Mouse (Mus musculus): ENCODE results near the gene Gps2. TPM values are rescaled to one million over a fixed set of nuclear protein-coding genes. Genes with fewer than 3 reads are reported as not detected.

The Gps2 gene
- polyA plus RNA-seq, 1 experiment = 92.8 TPM

DNA sequence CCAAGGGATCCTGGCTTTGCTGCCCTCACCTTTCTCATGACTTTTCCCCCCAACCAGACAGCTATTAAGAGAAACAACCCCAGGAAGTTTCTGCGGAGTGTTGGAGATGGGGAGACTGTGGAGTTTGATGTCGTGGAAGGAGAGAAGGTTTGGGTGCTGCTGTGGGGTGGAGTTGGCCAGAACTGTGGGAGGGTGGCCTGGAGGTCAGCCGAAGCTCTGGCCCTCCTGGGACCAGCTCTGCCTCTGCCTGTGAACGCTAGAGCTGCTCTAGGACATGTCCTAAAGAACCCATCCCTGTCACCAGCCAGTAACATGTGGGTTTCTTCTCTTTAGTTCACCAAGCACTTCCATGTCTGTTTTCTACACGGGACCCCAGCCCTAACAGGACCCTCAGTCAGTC lies 25.5 kb downstream of the Gps2 start:
- H3K27ac ChIP-seq (ENCODE audit: insufficient read depth, low read depth, low read length) = no peak overlapping the region
- H3K4me1 ChIP-seq (ENCODE audit: control insufficient read depth, insufficient read depth, low read length) = no peaks in the 10 kb centered on the region
- TF ChIP-seq POLR2A (IDR thresholded peaks at IDR 0.05; ENCODE audit: borderline replicate concordance, low read depth, low read length) = no peak
- TF ChIP-seq CTCF (IDR thresholded peaks at IDR 0.05; ENCODE audit: low read depth, low read length) = no peak
- H3K4me3 ChIP-seq (ENCODE audit: insufficient read depth, low read length) = no peak overlapping the region

DNA sequence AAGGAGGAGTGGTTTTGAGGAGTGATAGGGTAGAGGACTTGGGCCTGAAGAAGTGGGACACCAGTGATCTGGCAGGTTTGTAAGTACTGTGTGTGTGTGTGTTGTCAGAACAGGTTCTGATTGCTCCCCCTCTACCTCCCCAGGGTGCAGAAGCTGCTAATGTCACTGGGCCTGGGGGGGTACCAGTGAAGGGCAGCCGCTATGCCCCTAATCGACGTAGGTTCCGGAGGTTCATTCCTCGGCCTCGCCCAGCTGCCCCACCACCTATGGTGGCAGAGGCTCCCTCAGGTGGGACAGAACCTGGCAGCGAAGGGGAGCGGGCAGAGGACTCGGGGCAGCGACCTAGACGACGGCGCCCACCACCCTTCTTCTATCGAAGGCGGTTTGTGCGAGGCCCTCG lies 26.0 kb downstream of the Gps2 start:
- Histone ChIP-seq H3K4me3 (ENCODE audit: insufficient read depth, low read length) (no peak overlapping the region), H3K27ac (ENCODE audit: insufficient read depth, low read depth, low read length) (no peak overlapping the region), H3K4me1 (ENCODE audit: control insufficient read depth, insufficient read depth, low read length) (no peaks in the 10 kb centered on the region)
- no peak for TF ChIP-seq CTCF (IDR thresholded peaks at IDR 0.05; ENCODE audit: low read depth, low read length)
- TF ChIP-seq POLR2A (IDR thresholded peaks at IDR 0.05; ENCODE audit: borderline replicate concordance, low read depth, low read length) = no peak

DNA sequence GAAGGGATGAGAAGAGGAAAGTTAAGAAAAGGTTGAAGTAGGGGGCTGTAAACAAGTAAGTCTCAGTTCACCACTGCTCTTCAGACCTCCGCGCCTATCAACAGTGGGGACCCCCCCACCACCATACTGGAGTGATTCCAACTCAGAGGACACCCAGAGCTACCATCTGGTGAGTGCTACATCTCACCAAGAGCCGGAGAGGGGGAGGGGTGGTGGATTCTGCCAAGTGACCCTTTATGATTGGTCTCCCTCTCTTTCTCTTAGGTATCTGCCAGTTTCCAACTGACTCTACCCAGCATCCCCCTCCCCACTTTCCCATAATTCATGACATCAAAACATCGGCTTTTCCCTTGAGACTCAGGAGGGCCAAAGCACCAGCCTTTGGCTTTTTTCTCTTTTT lies 27.3 kb downstream of the Gps2 start:
- Histone ChIP-seq H3K4me3 (ENCODE audit: insufficient read depth, low read length) (no peak overlapping the region), H3K27ac (ENCODE audit: insufficient read depth, low read depth, low read length) (no peak overlapping the region), H3K4me1 (ENCODE audit: control insufficient read depth, insufficient read depth, low read length) (no peaks in the 10 kb centered on the region)
- no peak for TF ChIP-seq POLR2A (IDR thresholded peaks at IDR 0.05; ENCODE audit: borderline replicate concordance, low read depth, low read length)
- no peak for TF ChIP-seq CTCF (IDR thresholded peaks at IDR 0.05; ENCODE audit: low read depth, low read length)

- Histone ChIP-seq H3K4me3 (ENCODE audit: insufficient read depth, low read length) (no peak overlapping the region), H3K4me1 (ENCODE audit: control insufficient read depth, insufficient read depth, low read length) (peaks cover 5% of the 10 kb centered on the region; the same call in 1 of the 2 replicates), H3K27ac (ENCODE audit: insufficient read depth, low read depth, low read length) (no peak overlapping the region)
- TF ChIP-seq CTCF (IDR thresholded peaks at IDR 0.05; ENCODE audit: low read depth, low read length) (no peak), POLR2A (IDR thresholded peaks at IDR 0.05; ENCODE audit: borderline replicate concordance, low read depth, low read length) (no peak)
These were observed 31.5 kb downstream of the Gps2 start for GRCm38 (mm10) chr11:69945216-69945615.

DNA sequence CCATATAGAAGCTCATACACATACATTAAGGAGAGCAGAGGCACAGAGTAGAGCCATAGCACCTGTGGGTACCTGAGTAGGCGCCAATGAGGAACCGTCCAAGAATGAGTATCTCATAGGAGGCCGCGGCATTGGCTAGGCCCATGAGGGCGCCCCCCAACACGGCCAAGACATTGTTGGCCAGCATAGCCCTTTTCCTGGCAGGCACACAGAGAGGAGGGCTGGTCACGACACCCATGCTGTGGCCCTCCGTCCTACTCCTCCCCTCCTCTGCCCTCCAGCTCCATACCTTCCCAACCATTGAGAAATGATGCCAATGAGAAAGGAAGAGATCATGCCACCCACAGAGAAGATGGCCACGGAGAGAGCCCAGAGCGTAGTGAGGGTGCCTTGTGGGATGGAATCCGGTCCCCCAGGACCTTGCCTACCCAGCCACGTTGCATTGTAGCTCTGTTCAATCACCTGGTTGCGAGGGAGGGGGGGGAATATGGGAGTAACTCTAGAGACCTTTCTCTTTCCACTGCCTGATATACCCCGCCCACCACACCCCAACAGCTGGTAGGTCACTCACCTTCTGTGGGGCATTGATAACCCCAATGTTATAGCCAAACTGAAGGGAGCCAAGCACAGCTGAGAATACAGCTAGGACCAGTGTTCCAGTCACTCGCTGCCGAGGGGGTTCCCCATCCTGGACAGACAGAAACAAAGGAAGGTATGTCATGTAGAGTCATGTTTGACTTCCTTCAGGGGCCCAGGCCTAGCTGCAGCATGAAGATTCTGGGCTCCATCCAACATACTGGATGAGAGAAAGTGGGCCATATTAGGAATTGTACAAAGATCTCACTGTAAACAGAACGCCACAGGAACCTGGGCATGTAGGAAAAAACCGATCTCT lies 32.6 kb downstream of the Gps2 start:
- Histone ChIP-seq H3K4me3 (ENCODE audit: insufficient read depth, low read length) (no peak overlapping the region), H3K27ac (ENCODE audit: insufficient read depth, low read depth, low read length) (no peak overlapping the region), H3K4me1 (ENCODE audit: control insufficient read depth, insufficient read depth, low read length) (peaks cover 5% of the 10 kb centered on the region; the same call in 1 of the 2 replicates)
- TF ChIP-seq CTCF (IDR thresholded peaks at IDR 0.05; ENCODE audit: low read depth, low read length) = no peak
- TF ChIP-seq POLR2A (IDR thresholded peaks at IDR 0.05; ENCODE audit: borderline replicate concordance, low read depth, low read length) = no peak

DNA sequence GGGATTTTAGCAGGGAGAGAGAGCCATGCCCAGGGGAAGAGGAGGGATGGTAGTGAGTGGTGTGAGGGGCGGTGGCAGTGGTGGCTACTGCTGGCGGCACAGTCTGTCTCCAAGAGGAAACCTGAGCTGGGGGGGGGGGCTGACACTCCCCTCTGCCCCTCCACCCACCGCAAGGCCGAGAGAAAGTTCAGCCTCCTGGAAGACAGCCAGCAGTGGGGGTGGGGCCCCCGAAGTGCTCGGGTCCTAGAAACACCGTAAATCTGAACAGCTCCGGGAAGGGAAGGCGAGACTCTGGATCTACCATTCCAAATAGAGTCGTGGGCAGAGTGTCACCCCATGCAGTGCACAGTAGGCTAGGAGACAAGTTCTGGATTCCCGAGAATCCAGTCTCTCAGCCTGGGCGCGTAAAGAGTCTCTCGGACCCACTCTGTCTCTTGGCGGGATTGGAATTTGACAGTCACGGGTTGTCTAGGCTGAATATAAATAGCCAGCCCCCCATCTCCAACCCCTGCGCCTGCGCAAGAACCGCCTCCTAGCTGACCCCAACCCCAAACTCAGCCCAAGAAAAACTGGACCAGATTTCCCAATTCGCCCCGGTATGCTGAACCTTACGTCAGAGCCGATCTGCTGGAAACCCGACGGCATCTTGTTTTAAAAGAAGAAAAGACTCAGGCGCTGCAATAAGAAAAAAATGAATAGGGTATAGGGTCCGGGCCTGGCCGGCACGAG lies 33.8 kb downstream of the Gps2 start:
- no peak for TF ChIP-seq CTCF (IDR thresholded peaks at IDR 0.05; ENCODE audit: low read depth, low read length)
- no peak for TF ChIP-seq POLR2A (IDR thresholded peaks at IDR 0.05; ENCODE audit: borderline replicate concordance, low read depth, low read length)
- Histone ChIP-seq H3K4me1 (ENCODE audit: control insufficient read depth, insufficient read depth, low read length) (peaks cover 5% of the 10 kb centered on the region; the same call in 1 of the 2 replicates), H3K4me3 (ENCODE audit: insufficient read depth, low read length) (peak overlapping the region; percentile 6; the same call in 1 of the 2 replicates), H3K27ac (ENCODE audit: insufficient read depth, low read depth, low read length) (no peak overlapping the region)

DNA sequence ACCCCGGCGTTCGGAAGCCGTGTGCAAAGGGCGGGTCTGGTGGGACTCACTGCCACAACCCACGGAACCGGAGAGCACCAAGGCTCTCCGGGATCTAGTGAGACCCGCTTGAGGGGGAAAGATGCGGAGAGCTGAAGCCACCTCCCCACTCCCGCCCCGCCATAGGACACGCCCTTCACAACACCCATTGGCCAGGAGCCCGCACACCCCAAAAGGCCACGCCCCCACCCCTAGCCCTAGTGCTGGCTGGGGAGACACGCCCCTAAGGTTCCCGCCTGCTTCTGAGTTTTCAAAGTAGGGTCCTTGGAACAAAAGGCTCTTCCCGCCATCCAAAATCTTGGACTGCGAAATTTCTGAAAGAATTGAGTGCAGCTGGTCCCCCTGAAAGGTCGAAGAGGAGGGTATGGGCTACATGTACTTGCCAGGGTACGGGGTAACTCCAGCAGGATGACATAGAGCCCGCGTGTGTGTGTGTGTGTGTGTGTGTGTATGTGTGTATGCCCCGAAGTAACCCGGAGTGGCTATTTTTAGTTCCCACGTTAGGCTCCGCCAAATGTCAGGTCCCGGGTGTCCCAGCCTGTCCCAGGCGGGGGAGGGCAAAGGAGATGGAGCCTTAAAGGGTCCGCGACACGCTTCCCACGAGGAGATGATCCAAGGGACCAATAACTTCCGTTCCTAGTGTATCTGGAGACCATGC lies 34.5 kb downstream of the Gps2 start, which contains the start of gene Slc2a4:
Gene Slc2a4 (minus strand): TSS at position 123 of the 697 bp plus-strand sequence.
- Histone ChIP-seq H3K4me1 (ENCODE audit: control insufficient read depth, insufficient read depth, low read length) (peaks cover 5% of the 10 kb centered on the region; the same call in 1 of the 2 replicates), H3K27ac (ENCODE audit: insufficient read depth, low read depth, low read length) (no peak within 1 kb of the TSS), H3K4me3 (ENCODE audit: insufficient read depth, low read length) (peak within 1 kb of the TSS; percentile 41)
- TF ChIP-seq POLR2A (IDR thresholded peaks at IDR 0.05; ENCODE audit: borderline replicate concordance, low read depth, low read length) = no peak
- TF ChIP-seq CTCF (IDR thresholded peaks at IDR 0.05; ENCODE audit: low read depth, low read length) = no peak

- TF ChIP-seq POLR2A (IDR thresholded peaks at IDR 0.05; ENCODE audit: borderline replicate concordance, low read depth, low read length) = no peak
- TF ChIP-seq CTCF (IDR thresholded peaks at IDR 0.05; ENCODE audit: low read depth, low read length) = peak; percentile 76
- no peak overlapping the region for H3K27ac ChIP-seq (ENCODE audit: insufficient read depth, low read depth, low read length)
These were observed 35.1 kb downstream of the Gps2 start for GRCm38 (mm10) chr11:69948763-69949150.

GRCm38 (mm10) chr11:69950807-69951459 lies 37.2 kb downstream of the Gps2 start:
- Histone ChIP-seq H3K4me3 (ENCODE audit: insufficient read depth, low read length) (no peak overlapping the region), H3K4me1 (ENCODE audit: control insufficient read depth, insufficient read depth, low read length) (peaks cover 5% of the 10 kb centered on the region; the same call in 1 of the 2 replicates), H3K27ac (ENCODE audit: insufficient read depth, low read depth, low read length) (no peak overlapping the region)
- TF ChIP-seq CTCF (IDR thresholded peaks at IDR 0.05; ENCODE audit: low read depth, low read length) (peak; percentile 13; the same call in 1 of the 2 replicates), POLR2A (IDR thresholded peaks at IDR 0.05; ENCODE audit: borderline replicate concordance, low read depth, low read length) (no peak)

More at GRCm38 (mm10) chr11:69948763-69949150, 35.1 kb downstream of the Gps2 start:
- Histone ChIP-seq H3K4me3 (ENCODE audit: insufficient read depth, low read length) (peak overlapping the region; percentile 41), H3K4me1 (ENCODE audit: control insufficient read depth, insufficient read depth, low read length) (peaks cover 5% of the 10 kb centered on the region; the same call in 1 of the 2 replicates)
